Mouse (Mus musculus): ENCODE measurements around the gene Gabrr3. TPM values are rescaled to one million over a fixed set of nuclear protein-coding genes. Genes with fewer than 3 reads are reported as not detected.

Gabrr3 gene
- polyA plus RNA-seq, 1 experiment = not detected

DNA sequence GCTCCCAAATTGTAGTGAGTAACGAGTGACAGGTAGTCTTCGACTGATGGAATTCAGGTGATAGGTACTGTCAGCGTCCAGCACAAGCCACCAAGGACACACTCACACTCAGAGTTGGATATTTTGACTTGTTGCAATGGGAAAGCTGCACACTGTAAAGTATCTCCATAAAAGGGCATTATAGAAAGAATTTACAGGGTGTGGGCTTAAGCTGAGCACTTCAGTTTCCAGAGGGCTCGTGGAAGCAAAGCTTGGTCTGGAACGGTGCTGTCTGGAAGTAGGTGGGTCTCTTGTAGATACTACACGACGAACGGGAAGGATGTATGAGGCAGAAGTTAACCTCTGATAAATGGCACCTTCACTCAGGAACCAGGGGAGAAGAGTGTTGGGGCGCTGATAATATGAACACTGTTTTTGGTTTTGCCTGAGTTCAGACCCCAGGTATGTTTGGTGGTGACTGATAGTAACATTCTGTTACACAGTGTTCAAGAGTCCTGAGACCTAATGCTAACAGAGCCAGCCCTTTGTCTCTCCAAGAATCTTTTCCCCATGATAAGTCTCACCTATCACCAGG lies 80.9 kb downstream of the Gabrr3 start:
- Histone ChIP-seq H3K36me3 (ENCODE audit: control insufficient read depth, insufficient read depth, low read length) (peaks cover 57% of the 10 kb centered on the region), H3K27ac (ENCODE audit: insufficient read depth, low read depth, low read length) (no peak overlapping the region), H3K4me3 (ENCODE audit: low read depth, low read length) (no peak overlapping the region), H3K27me3 (ENCODE audit: control insufficient read depth, insufficient read depth, low read length) (no peaks in the 10 kb centered on the region), H3K4me1 (ENCODE audit: control insufficient read depth, insufficient read depth, insufficient read length, low read length) (peaks cover 4% of the 10 kb centered on the region; the same call in 1 of the 2 replicates)
- 85% methylated on average over 9 of the region's 9 CpGs for WGBS
- TF ChIP-seq POLR2A (IDR thresholded peaks at IDR 0.05; ENCODE audit: low read depth, low read length) = no peak
- TF ChIP-seq CTCF (IDR thresholded peaks at IDR 0.05; ENCODE audit: extremely low read depth, insufficient read length, insufficient replicate concordance, low read depth, low read length) = no peak

DNA sequence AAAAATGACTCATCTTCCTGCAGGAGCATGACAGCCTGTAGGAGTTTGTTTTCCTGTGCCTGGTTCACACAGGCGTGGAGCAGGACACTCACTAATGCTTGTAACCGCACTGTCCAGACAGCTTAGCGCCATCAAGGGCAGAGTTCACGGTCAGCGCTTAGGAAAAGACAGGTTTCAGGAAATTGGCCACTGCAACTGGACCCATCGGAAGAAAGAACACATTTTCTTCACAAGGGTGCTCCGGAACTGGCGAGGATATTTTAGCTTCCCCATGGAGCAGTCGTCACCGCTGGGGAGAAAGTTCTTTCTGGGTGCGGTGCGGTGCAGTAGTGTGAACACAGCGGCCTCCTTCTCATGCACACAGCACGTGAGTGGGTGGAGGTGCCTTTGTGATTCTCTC lies 86.1 kb downstream of the Gabrr3 start:
- H3K27ac ChIP-seq (ENCODE audit: insufficient read depth, low read depth, low read length) = no peak overlapping the region
- no peaks in the 10 kb centered on the region for H3K4me1 ChIP-seq (ENCODE audit: control insufficient read depth, insufficient read depth, insufficient read length, low read length)
- H3K36me3 ChIP-seq (ENCODE audit: control insufficient read depth, insufficient read depth, low read length) = peaks cover 42% of the 10 kb centered on the region
- no peaks in the 10 kb centered on the region for H3K27me3 ChIP-seq (ENCODE audit: control insufficient read depth, insufficient read depth, low read length)
- WGBS = 90% methylated on average over 14 of the region's 14 CpGs
- TF ChIP-seq CTCF (IDR thresholded peaks at IDR 0.05; ENCODE audit: extremely low read depth, insufficient read length, insufficient replicate concordance, low read depth, low read length) (no peak), POLR2A (IDR thresholded peaks at IDR 0.05; ENCODE audit: low read depth, low read length) (no peak)
- no peak overlapping the region for H3K4me3 ChIP-seq (ENCODE audit: low read depth, low read length)

DNA sequence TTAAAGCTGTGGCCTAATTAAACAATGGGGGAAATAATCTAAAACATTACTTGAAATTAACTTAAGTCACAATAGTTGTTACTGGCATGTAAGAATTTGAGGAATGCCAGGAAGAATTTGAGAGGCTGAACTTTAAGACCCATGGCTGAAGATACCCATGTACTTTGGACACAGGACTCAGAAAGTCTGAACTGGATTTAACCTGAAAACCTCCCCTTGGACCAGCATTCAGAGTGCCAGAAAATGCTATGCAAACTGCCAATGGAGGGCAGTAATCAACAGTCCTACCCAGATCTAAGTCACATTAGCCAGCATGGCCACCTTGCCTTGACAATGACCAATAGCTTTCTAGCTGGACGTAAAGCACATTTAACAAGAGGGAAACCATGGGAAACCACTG lies 90.8 kb downstream of the Gabrr3 start:
- H3K4me1 ChIP-seq (ENCODE audit: control insufficient read depth, insufficient read depth, insufficient read length, low read length) = no peaks in the 10 kb centered on the region
- no peak overlapping the region for H3K27ac ChIP-seq (ENCODE audit: insufficient read depth, low read depth, low read length)
- no peak for TF ChIP-seq POLR2A (IDR thresholded peaks at IDR 0.05; ENCODE audit: low read depth, low read length)
- no peak for TF ChIP-seq CTCF (IDR thresholded peaks at IDR 0.05; ENCODE audit: extremely low read depth, insufficient read length, insufficient replicate concordance, low read depth, low read length)
- H3K36me3 ChIP-seq (ENCODE audit: control insufficient read depth, insufficient read depth, low read length) = peaks cover 18% of the 10 kb centered on the region
- no peaks in the 10 kb centered on the region for H3K27me3 ChIP-seq (ENCODE audit: control insufficient read depth, insufficient read depth, low read length)
- H3K4me3 ChIP-seq (ENCODE audit: low read depth, low read length) = no peak overlapping the region
- WGBS = 100% methylated on average over 1 of the region's 1 CpGs

DNA sequence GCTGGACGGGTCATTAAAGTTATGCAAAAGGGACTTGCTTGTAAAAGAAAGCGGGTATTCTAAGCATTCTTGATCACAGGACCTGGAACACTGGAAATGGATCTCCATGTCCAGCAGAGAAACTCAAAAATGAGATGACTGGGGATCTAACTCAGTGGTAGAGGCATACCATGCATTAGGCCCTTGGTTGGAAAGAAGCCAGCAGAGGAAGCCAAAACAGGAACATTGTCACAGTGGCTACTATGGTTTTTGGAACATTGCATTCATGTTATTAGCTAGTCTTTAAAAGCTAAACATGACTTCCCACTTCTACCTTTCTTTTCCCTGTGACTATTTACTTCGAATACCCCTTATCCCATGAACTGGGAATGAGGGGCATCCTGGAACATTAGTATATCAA lies 92.0 kb downstream of the Gabrr3 start:
- Histone ChIP-seq H3K4me1 (ENCODE audit: control insufficient read depth, insufficient read depth, insufficient read length, low read length) (no peaks in the 10 kb centered on the region), H3K27me3 (ENCODE audit: control insufficient read depth, insufficient read depth, low read length) (no peaks in the 10 kb centered on the region), H3K36me3 (ENCODE audit: control insufficient read depth, insufficient read depth, low read length) (peaks cover 11% of the 10 kb centered on the region), H3K27ac (ENCODE audit: insufficient read depth, low read depth, low read length) (no peak overlapping the region), H3K4me3 (ENCODE audit: low read depth, low read length) (no peak overlapping the region)
- 93% methylated on average over 3 of the region's 3 CpGs for WGBS
- TF ChIP-seq POLR2A (IDR thresholded peaks at IDR 0.05; ENCODE audit: low read depth, low read length) = no peak
- no peak for TF ChIP-seq CTCF (IDR thresholded peaks at IDR 0.05; ENCODE audit: extremely low read depth, insufficient read length, insufficient replicate concordance, low read depth, low read length)

DNA sequence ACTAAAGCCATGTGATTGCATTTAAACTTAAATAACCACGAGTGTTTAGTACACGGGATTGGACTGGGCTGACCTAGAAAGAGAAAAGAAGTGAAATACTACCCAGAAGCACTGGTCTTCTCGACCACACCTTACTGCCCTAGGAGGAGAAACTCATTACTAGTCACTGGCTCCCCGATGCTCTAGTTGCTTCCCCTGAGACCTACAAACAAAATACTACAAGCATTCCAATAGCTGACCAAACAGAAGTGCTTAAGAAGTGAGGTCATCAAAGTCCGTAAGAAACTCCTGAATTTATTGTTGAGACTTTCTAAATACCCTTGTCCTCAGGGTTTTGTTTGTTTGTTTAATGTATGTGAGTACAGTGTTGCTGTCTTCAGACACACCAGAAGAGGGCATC lies 102.7 kb downstream of the Gabrr3 start:
- no peaks in the 10 kb centered on the region for H3K27me3 ChIP-seq (ENCODE audit: control insufficient read depth, insufficient read depth, low read length)
- WGBS = 85% methylated on average over 5 of the region's 5 CpGs
- no peak overlapping the region for H3K27ac ChIP-seq (ENCODE audit: insufficient read depth, low read depth, low read length)

More for the DNA sequence above, 102.7 kb downstream of the Gabrr3 start:
- Histone ChIP-seq H3K4me1 (ENCODE audit: control insufficient read depth, insufficient read depth, insufficient read length, low read length) (no peaks in the 10 kb centered on the region), H3K4me3 (ENCODE audit: low read depth, low read length) (no peak overlapping the region), H3K36me3 (ENCODE audit: control insufficient read depth, insufficient read depth, low read length) (peaks cover 4% of the 10 kb centered on the region; the same call in 1 of the 2 replicates)
- no peak for TF ChIP-seq POLR2A (IDR thresholded peaks at IDR 0.05; ENCODE audit: low read depth, low read length)
- TF ChIP-seq CTCF (IDR thresholded peaks at IDR 0.05; ENCODE audit: extremely low read depth, insufficient read length, insufficient replicate concordance, low read depth, low read length) = no peak

Other genes with a start within 250 kb of the Gabrr3 start
- gene Olfr196, start 236.9 kb upstream of the Gabrr3 start, polyA plus RNA-seq (2012; rRNA removed) = not detected in 2 replicates
- not detected in 2 replicates for gene Olfr198, start 203.8 kb upstream of the Gabrr3 start, polyA plus RNA-seq (2012; rRNA removed)
- not detected in 2 replicates for gene Olfr199, start 187.6 kb upstream of the Gabrr3 start, polyA plus RNA-seq (2012; rRNA removed)
- not detected in 2 replicates for gene Olfr201, start 134.7 kb upstream of the Gabrr3 start, polyA plus RNA-seq (2012; rRNA removed)
- not detected in 2 replicates for gene Olfr202, start 120.5 kb upstream of the Gabrr3 start, polyA plus RNA-seq (2012; rRNA removed)
- gene Olfr203, start 108.5 kb upstream of the Gabrr3 start, polyA plus RNA-seq (2012; rRNA removed) = not detected in 2 replicates
- not detected in 2 replicates for gene Olfr204, start 89.1 kb upstream of the Gabrr3 start, polyA plus RNA-seq (2012; rRNA removed)
- not detected in 2 replicates for gene Olfr205, start 76.2 kb upstream of the Gabrr3 start, polyA plus RNA-seq (2012; rRNA removed)
- gene Olfr206, start 58.1 kb upstream of the Gabrr3 start, polyA plus RNA-seq (2012; rRNA removed) = not detected in 2 replicates
- gene Olfr209, start 43.3 kb upstream of the Gabrr3 start, polyA plus RNA-seq (2012; rRNA removed) = not detected in 2 replicates
- gene Riox2, start 64.4 kb downstream of the Gabrr3 start, polyA plus RNA-seq (2012; rRNA removed) = 1.3 and 1.5 TPM in 2 replicates
- 1.8 and 2.9 TPM in 2 replicates for gene Crybg3, start 193.6 kb downstream of the Gabrr3 start, polyA plus RNA-seq (2012; rRNA removed)
- gene Arl6, start 232.1 kb downstream of the Gabrr3 start, polyA plus RNA-seq (2012; rRNA removed) = 0.14 and 0.19 TPM in 2 replicates